Mouse (Mus musculus) heart, adult 2 months (tissue): ENCODE measurements at regions not wholly inside any gene's neighbourhood (a gene's known extent, or its start where the extent isn't known, plus 50 kb on each side); places are given as distances from the start of the nearest gene placed in this dataset.

ENCODE experiments used
- CTCF ChIP-seq: fragments of 200-600 bp; IDR thresholded peaks from 2 replicates; pipeline ENCODE4 v1.8.1; 2022; ENCODE audit warnings: antibody characterized with exemption, mild to moderate bottlenecking, moderate library complexity
- POLR2A ChIP-seq: fragments of 200-500 bp; IDR thresholded peaks from 2 replicates; pipeline ENCODE4 v1.6.1; 2011; ENCODE audit warnings: mild to moderate bottlenecking, low read depth, low read length, control low read depth; ENCODE audit not compliant: insufficient read depth

- TF ChIP-seq POLR2A (no peak), CTCF (no peak)
These were observed 59.5 kb upstream of the Trp63 start for GRCm38 (mm10) chr16:25623986-25624623.
